Mouse (Mus musculus) small intestine, adult 2 months (tissue): ENCODE measurements around the gene Espn. TPM values are rescaled to one million over a fixed set of nuclear protein-coding genes. Genes with fewer than 3 reads are reported as not detected.

Experiments
- H3K27ac ChIP-seq: fragments of 200-500 bp; 2 replicates; pipeline ENCODE4 v1.5.1; 2012; ENCODE audit warnings: low read depth, low read length, control low read depth, inconsistent platforms; ENCODE audit not compliant: insufficient read depth
- H3K27me3 ChIP-seq: fragments of 200-500 bp; 2 replicates; pipeline ENCODE4 v1.6.1; 2012; ENCODE audit warnings: mild to moderate bottlenecking, moderate library complexity, low read length, inconsistent platforms; ENCODE audit not compliant: control insufficient read depth, insufficient read depth
- H3K36me3 ChIP-seq: fragments of 200-500 bp; 2 replicates; pipeline ENCODE4 v1.6.1; 2012; ENCODE audit warnings: mild to moderate bottlenecking, low read length, control low read depth, inconsistent platforms; ENCODE audit not compliant: control insufficient read depth, insufficient read depth
- H3K4me1 ChIP-seq: fragments of 200-500 bp; 2 replicates; pipeline ENCODE4 v1.6.1; 2012; ENCODE audit warnings: low read length, inconsistent platforms, mixed read lengths; ENCODE audit not compliant: control insufficient read depth, insufficient read depth, insufficient read length
- H3K4me3 ChIP-seq: fragments of 200-500 bp; 2 replicates; pipeline ENCODE4 v1.5.1; 2012; ENCODE audit warnings: low read depth, mild to moderate bottlenecking, control low read depth, inconsistent platforms, low read length, moderate library complexity
- CTCF ChIP-seq: fragments of 200-500 bp; IDR thresholded peaks from 2 replicates; pipeline ENCODE4 v1.5.1; 2012; ENCODE audit warnings: low read depth, mild to moderate bottlenecking, control low read depth, inconsistent platforms, low read length, moderate library complexity, mixed read lengths; ENCODE audit not compliant: insufficient replicate concordance, insufficient read length; ENCODE audit errors: extremely low read depth
- POLR2A ChIP-seq: fragments of 200-500 bp; IDR thresholded peaks from 2 replicates; pipeline ENCODE4 v1.6.1; 2012; ENCODE audit warnings: low read depth, mild to moderate bottlenecking, control low read depth, inconsistent platforms, low read length, moderate library complexity
- WGBS: fragments of 180-500 bp; shearing (Covaris S2); methylation state at CpG from one replicate; pipeline ENCODE4 v1.1.7; 2018; 5-methylcytosine and 5-hydroxymethylcytosine counted together
- polyA plus RNA-seq: library from polyadenylated mRNA; depleted of rRNA; stranded (reverse); fragments of >200 nt; gene quantifications from 2 replicates; pipeline ENCODE4 v1.2.3, GENCODE M21; 2012

Espn gene
- polyA plus RNA-seq, 1 experiment = 572 TPM

DNA sequence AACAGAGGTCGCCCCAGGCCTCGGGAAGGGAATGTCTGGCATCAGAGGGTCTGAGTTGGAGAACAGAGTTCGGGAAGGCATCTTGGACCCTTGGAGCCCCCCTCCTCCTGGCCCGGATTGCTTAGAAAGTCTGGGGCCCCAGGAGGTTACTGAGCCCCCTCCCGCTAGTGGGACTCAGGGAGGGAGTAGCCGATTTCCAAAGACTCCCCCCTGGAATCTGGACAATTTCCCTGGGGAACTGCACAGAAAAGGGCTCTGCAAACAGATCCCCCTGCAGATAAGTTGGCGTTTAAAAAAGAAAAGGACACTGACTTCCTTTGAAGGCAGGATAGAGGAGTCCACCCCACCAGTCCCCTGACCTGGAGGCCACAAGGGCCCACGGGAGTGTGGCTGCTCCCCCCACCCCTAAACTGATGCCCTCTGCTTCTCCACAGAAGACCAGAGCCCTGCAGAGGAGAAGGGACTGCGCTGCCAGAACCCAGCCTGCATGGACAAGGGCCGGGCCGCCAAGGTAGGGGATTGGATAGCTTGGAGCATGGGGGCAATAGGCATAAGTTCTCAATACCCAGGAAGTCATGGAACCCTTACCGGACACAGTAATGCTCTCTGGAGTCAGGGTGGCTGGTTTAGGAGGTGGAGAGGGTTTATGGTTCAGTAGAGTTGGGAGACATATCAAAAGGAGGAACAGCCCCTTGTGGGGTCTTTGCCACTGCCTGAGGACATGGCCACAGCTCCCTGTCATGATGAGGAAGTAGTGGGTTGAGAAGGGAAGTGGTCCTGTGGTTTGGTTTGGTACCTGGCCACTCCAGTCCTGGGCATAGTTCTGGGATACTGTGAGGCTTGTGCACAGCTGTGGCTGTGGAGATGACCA, 64.7 kb downstream of the Espn start:
- Histone ChIP-seq H3K36me3 (no peaks in the 10 kb centered on the region), H3K4me1 (peaks cover 4% of the 10 kb centered on the region; the same call in 1 of the 2 replicates), H3K27ac (no peak overlapping the region), H3K27me3 (peaks cover 3% of the 10 kb centered on the region; the same call in 1 of the 2 replicates), H3K4me3 (peak overlapping the region; percentile 98)
- TF ChIP-seq POLR2A (no peak), CTCF (no peak)
- whole genome bisulfite sequencing = 19% methylated on average over 12 of the region's 12 CpGs

- 2% methylated on average over 46 of the region's 92 CpGs for WGBS
- Histone ChIP-seq H3K4me3 (peak overlapping the region; percentile 98), H3K27me3 (peaks cover 3% of the 10 kb centered on the region; the same call in 1 of the 2 replicates), H3K4me1 (peaks cover 4% of the 10 kb centered on the region; the same call in 1 of the 2 replicates), H3K27ac (no peak overlapping the region), H3K36me3 (no peaks in the 10 kb centered on the region)
- TF ChIP-seq POLR2A (no peak), CTCF (no peak)
Measured at GRCm38 (mm10) chr4:152086505-152087210, 65.5 kb downstream of the Espn start.

DNA sequence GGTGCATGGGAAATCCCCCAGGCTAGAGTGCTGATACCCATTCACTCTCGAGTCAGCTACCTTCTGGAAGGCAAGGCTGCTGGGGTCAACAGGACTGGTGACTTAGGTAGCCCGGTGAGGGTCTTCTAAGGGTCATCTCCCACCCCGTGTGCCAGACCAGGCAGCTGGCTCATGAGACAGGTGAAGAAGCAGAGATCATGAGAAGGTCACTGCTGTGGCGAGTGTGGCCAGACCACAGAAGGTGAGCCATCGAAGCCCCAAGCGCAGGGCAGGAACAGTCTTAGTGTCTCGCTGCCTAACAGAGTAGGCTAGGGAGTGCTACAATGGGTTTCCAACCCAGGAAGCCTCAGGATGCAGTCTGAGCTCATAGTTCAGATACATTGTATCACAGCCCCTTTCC, 67.6 kb downstream of the Espn start:
- TF ChIP-seq POLR2A = no peak
- TF ChIP-seq CTCF = no peak
- Histone ChIP-seq H3K4me3 (no peak overlapping the region), H3K27ac (no peak overlapping the region), H3K36me3 (no peaks in the 10 kb centered on the region), H3K27me3 (peaks cover 3% of the 10 kb centered on the region; the same call in 1 of the 2 replicates), H3K4me1 (peaks cover 4% of the 10 kb centered on the region; the same call in 1 of the 2 replicates)
- WGBS = 82% methylated on average over 7 of the region's 7 CpGs

DNA sequence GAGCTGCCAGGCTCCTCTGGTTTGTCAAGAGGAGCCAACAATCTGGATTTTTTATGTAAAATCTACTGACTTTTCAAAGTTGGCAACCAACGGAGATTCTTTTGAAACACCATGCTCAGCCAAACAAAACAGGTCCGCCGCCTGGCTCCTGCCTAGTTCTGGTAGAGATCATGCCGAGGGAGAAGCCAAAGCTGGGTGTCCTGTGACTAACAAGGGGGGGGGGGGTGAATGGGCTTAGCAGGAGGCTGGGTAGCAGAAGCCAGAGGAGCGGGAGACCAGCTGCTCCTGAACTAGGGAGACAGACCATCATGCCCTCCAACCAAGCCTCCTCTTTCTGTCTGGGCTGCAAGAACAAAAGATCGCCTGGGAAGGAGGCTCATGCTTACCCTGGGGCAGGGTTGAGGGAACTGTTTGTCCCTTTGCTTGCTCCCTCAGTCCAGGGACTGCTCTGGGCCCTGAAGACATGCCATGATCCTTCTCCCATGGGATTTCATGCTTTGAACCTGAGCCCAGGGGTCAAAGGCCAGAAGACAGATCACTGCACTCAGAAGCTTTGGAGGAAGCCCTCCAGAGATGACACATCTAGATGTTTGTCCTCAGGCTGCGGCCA, 68.5 kb downstream of the Espn start:
- Histone ChIP-seq H3K36me3 (no peaks in the 10 kb centered on the region), H3K4me3 (no peak overlapping the region), H3K27ac (no peak overlapping the region), H3K27me3 (peaks cover 3% of the 10 kb centered on the region; the same call in 1 of the 2 replicates), H3K4me1 (peaks cover 4% of the 10 kb centered on the region; the same call in 1 of the 2 replicates)
- TF ChIP-seq POLR2A = no peak
- 74% methylated on average over 7 of the region's 7 CpGs for WGBS

DNA sequence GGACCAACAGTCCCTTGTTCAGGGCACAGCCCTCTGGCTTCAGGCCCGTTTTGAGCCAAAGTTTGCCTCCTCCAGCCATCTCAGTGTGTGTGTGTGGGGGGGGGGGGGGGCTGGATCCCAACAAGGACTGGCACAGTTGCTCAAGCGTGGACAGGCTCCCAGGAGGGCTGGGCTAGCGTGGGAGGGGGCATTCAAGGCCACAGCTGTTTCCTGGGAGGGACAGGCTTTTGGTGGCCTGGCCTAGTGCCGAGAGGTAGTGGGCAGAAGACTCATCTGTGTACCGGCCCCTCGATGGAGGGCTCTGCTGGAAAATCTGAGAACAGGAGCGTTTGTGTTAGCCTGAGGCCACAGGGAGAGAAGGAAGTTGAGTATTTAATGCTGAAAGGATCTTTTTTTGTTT, 72.2 kb downstream of the Espn start:
- H3K36me3 ChIP-seq = no peaks in the 10 kb centered on the region
- WGBS = 51% methylated on average over 7 of the region's 7 CpGs
- TF ChIP-seq CTCF = no peak
- no peak for TF ChIP-seq POLR2A
- H3K4me3 ChIP-seq = no peak overlapping the region
- no peaks in the 10 kb centered on the region for H3K27me3 ChIP-seq
- H3K4me1 ChIP-seq = no peaks in the 10 kb centered on the region
- H3K27ac ChIP-seq = no peak overlapping the region

- H3K27ac ChIP-seq = no peak overlapping the region
- H3K27me3 ChIP-seq = no peaks in the 10 kb centered on the region
- H3K4me1 ChIP-seq = no peaks in the 10 kb centered on the region
- H3K4me3 ChIP-seq = no peak overlapping the region
- TF ChIP-seq CTCF (no peak), POLR2A (no peak)
- WGBS = 81% methylated on average over 3 of the region's 3 CpGs
- no peaks in the 10 kb centered on the region for H3K36me3 ChIP-seq
Measured at GRCm38 (mm10) chr4:152079261-152079660, 72.9 kb downstream of the Espn start.

GRCm38 (mm10) chr4:152078105-152078530, 74.1 kb downstream of the Espn start:
- no peak for TF ChIP-seq POLR2A
- TF ChIP-seq CTCF = no peak
- Histone ChIP-seq H3K36me3 (no peaks in the 10 kb centered on the region), H3K27me3 (no peaks in the 10 kb centered on the region), H3K4me3 (no peak overlapping the region), H3K27ac (no peak overlapping the region), H3K4me1 (no peaks in the 10 kb centered on the region)
- 84% methylated on average over 10 of the region's 10 CpGs for WGBS
